Mouse (Mus musculus) limb, embryonic 12.5 days (tissue): ENCODE data around the gene Dlgap4. TPM values are rescaled to one million over a fixed set of nuclear protein-coding genes. Genes with fewer than 3 reads are reported as not detected.

ENCODE experiments used
- ATAC-seq: fragments of 200-750 bp; cut with Nextera tagmentation; 2 replicates; pipeline ENCODE4 v1.8.0; 2017; ENCODE audit warnings: low read depth, moderate TSS enrichment; ENCODE audit not compliant: insufficient number of reproducible peaks, insufficient read depth, low FRiP score, low TSS enrichment
- H3K27ac ChIP-seq: fragments of 300-500 bp; sonication (generic); 2 replicates; pipeline ENCODE4 v1.5.1; 2016; ENCODE audit warnings: mild to moderate bottlenecking, moderate library complexity
- H3K27me3 ChIP-seq: fragments of 300-500 bp; sonication (generic); 2 replicates; pipeline ENCODE4 v1.6.1; 2016; ENCODE audit warnings: mild to moderate bottlenecking, moderate library complexity
- H3K36me3 ChIP-seq: fragments of 300-500 bp; sonication (generic); 2 replicates; pipeline ENCODE4 v1.6.1; 2016; ENCODE audit warnings: mild to moderate bottlenecking, moderate library complexity
- H3K4me1 ChIP-seq: fragments of 300-500 bp; sonication (generic); replicated peaks from 2 replicates; pipeline ENCODE4 v1.6.1; 2016
- H3K4me2 ChIP-seq: fragments of 300-500 bp; sonication (generic); 2 replicates; pipeline ENCODE4 v1.6.1; 2016; ENCODE audit warnings: mild to moderate bottlenecking, moderate library complexity
- H3K4me3 ChIP-seq: fragments of 300-500 bp; sonication (generic); replicated peaks from 2 replicates; pipeline ENCODE4 v1.5.1; 2016; ENCODE audit warnings: mild to moderate bottlenecking
- H3K9ac ChIP-seq: fragments of 300-500 bp; sonication (generic); replicated peaks from 2 replicates; pipeline ENCODE4 v1.6.1; 2016; ENCODE audit warnings: mild to moderate bottlenecking, moderate library complexity
- H3K9me3 ChIP-seq: fragments of 300-500 bp; sonication (generic); 2 replicates; pipeline ENCODE4 v1.6.1; 2016; ENCODE audit warnings: mild to moderate bottlenecking, moderate library complexity
- WGBS: fragments of 180-500 bp; shearing (Covaris S2); methylation state at CpG from one replicate; pipeline ENCODE4 v1.1.7; 2016; 5-methylcytosine and 5-hydroxymethylcytosine counted together
- polyA plus RNA-seq: library from polyadenylated mRNA; unstranded; fragments of >200 nt; fragmentation: Nextera tagmentation; extraction: Ambion mirVana; gene quantifications from 2 replicates; pipeline ENCODE4 v1.2.1, GENCODE M21; 2016

Dlgap4 gene
- polyA plus RNA-seq, 1 experiment from 2014 or later = 106 TPM

GRCm38 (mm10) chr2:156806886-156807285 is 193.4 kb downstream of the Dlgap4 start:
- ATAC-seq = no peak
- H3K36me3 ChIP-seq = no peaks in the 10 kb centered on the region
- WGBS = 69% methylated on average over 6 of the region's 6 CpGs
- no peak overlapping the region for H3K4me2 ChIP-seq
- no peak overlapping the region for H3K4me3 ChIP-seq
- no peak overlapping the region for H3K9ac ChIP-seq
- H3K27ac ChIP-seq = no peak overlapping the region
- no peaks in the 10 kb centered on the region; the same call in 1 of the 2 replicates for H3K4me1 ChIP-seq
- H3K27me3 ChIP-seq = no peaks in the 10 kb centered on the region
- H3K9me3 ChIP-seq = no peaks in the 10 kb centered on the region

GRCm38 (mm10) chr2:156809579-156809978 is 196.1 kb downstream of the Dlgap4 start:
- Histone ChIP-seq H3K27me3 (no peaks in the 10 kb centered on the region), H3K36me3 (no peaks in the 10 kb centered on the region), H3K9ac (no peak overlapping the region), H3K4me3 (no peak overlapping the region), H3K27ac (no peak overlapping the region), H3K4me1 (peaks cover 16% of the 10 kb centered on the region), H3K9me3 (no peaks in the 10 kb centered on the region), H3K4me2 (no peak overlapping the region)
- no peak for ATAC-seq
- WGBS = 51% methylated on average over 2 of the region's 2 CpGs

- no peak for ATAC-seq
- Histone ChIP-seq H3K4me2 (no peak overlapping the region), H3K36me3 (no peaks in the 10 kb centered on the region), H3K9ac (no peak overlapping the region), H3K4me1 (peaks cover 27% of the 10 kb centered on the region), H3K27me3 (no peaks in the 10 kb centered on the region), H3K27ac (no peak overlapping the region), H3K9me3 (no peaks in the 10 kb centered on the region), H3K4me3 (no peak overlapping the region)
- WGBS = 90% methylated on average over 10 of the region's 10 CpGs
Measured at GRCm38 (mm10) chr2:156810716-156811115, 197.2 kb downstream of the Dlgap4 start.

- H3K36me3 ChIP-seq = no peaks in the 10 kb centered on the region
- H3K4me2 ChIP-seq = no peak overlapping the region
- no peak for ATAC-seq
- H3K9ac ChIP-seq = no peak overlapping the region
- H3K27me3 ChIP-seq = no peaks in the 10 kb centered on the region
- H3K27ac ChIP-seq = no peak overlapping the region
- peaks cover 29% of the 10 kb centered on the region for H3K4me1 ChIP-seq
- WGBS = 68% methylated on average over 5 of the region's 5 CpGs
- no peak overlapping the region for H3K4me3 ChIP-seq
- no peaks in the 10 kb centered on the region for H3K9me3 ChIP-seq
Measured at GRCm38 (mm10) chr2:156811556-156811955, 198.1 kb downstream of the Dlgap4 start.

Other genes with a start within 250 kb of the Dlgap4 start
- 2.5 and 2.6 TPM in 2 replicates for gene Epb41l1, start 192.8 kb upstream of the Dlgap4 start, polyA plus RNA-seq
- gene Aar2, start 66.1 kb upstream of the Dlgap4 start, polyA plus RNA-seq = 40.5 and 43.4 TPM in 2 replicates
- 103 and 121 TPM in 2 replicates for gene Myl9, start 161.7 kb downstream of the Dlgap4 start, polyA plus RNA-seq
- gene Tgif2, start 226.3 kb downstream of the Dlgap4 start, polyA plus RNA-seq = 83.6 and 89.8 TPM in 2 replicates
- gene 4930518I15Rik, start 244.2 kb downstream of the Dlgap4 start, polyA plus RNA-seq = 11.1 and 12.5 TPM in 2 replicates
- 177 and 190 TPM in 2 replicates for gene Rab5if, start 249.4 kb downstream of the Dlgap4 start, polyA plus RNA-seq